Mouse (Mus musculus) hindbrain, embryonic 14.5 days (tissue): Measurements from ENCODE around the gene Agbl2. TPM values are rescaled to one million over a fixed set of nuclear protein-coding genes. Genes with fewer than 3 reads are reported as not detected.

ENCODE experiments used
- ATAC-seq: fragments of 200-750 bp; cut with Nextera tagmentation; 2 replicates; pipeline ENCODE4 v1.8.0; 2017; ENCODE audit warnings: moderate number of reproducible peaks, mild to moderate bottlenecking, moderate TSS enrichment, moderate library complexity; ENCODE audit not compliant: low FRiP score
- DNase-seq: peaks from one replicate; pipeline ENCODE4 v3.0.0-alpha.2; 2015; ENCODE audit warnings: low spot score
- H3K27ac ChIP-seq: fragments of 300-500 bp; sonication (generic); 2 replicates; pipeline ENCODE4 v1.5.1; 2014; ENCODE audit warnings: mild to moderate bottlenecking, moderate library complexity
- H3K27me3 ChIP-seq: fragments of 300-500 bp; sonication (generic); 2 replicates; pipeline ENCODE4 v1.6.1; 2014; ENCODE audit warnings: mild to moderate bottlenecking, low read length, mixed read lengths; ENCODE audit not compliant: control insufficient read depth, insufficient read depth
- H3K36me3 ChIP-seq: fragments of 300-500 bp; sonication (generic); replicated peaks from 2 replicates; pipeline ENCODE4 v1.6.1; 2014; ENCODE audit not compliant: control insufficient read depth, insufficient read depth
- H3K4me1 ChIP-seq: fragments of 300-500 bp; sonication (generic); replicated peaks from 2 replicates; pipeline ENCODE4 v1.6.1; 2014; ENCODE audit warnings: antibody characterized with exemption, low read length, mixed read lengths; ENCODE audit not compliant: control insufficient read depth, insufficient read depth
- H3K4me2 ChIP-seq: fragments of 300-500 bp; sonication (generic); replicated peaks from 2 replicates; pipeline ENCODE4 v1.6.1; 2014; ENCODE audit warnings: mild to moderate bottlenecking, moderate library complexity
- H3K4me3 ChIP-seq: fragments of 300-500 bp; sonication (generic); replicated peaks from 2 replicates; pipeline ENCODE4 v1.5.1; 2014; ENCODE audit warnings: mild to moderate bottlenecking, low read length
- H3K9ac ChIP-seq: fragments of 300-500 bp; sonication (generic); 2 replicates; pipeline ENCODE4 v1.6.1; 2014
- H3K9me3 ChIP-seq: fragments of 300-500 bp; sonication (generic); 2 replicates; pipeline ENCODE4 v1.6.1; 2016; ENCODE audit warnings: low read length; ENCODE audit not compliant: control insufficient read depth
- WGBS: fragments of 180-500 bp; shearing (Covaris S2); extraction: QIAGEN DNeasy Blood & Tissue Kit; methylation state at CpG from one replicate; pipeline ENCODE4 v1.1.7; 2014; 5-methylcytosine and 5-hydroxymethylcytosine counted together
- polyA plus RNA-seq: library from polyadenylated mRNA; unstranded; fragments of >200 nt; fragmentation: Nextera tagmentation; extraction: Ambion mirVana; gene quantifications from 2 replicates; pipeline ENCODE4 v1.2.1, GENCODE M21; 2014

The Agbl2 gene
- polyA plus RNA-seq, 1 experiment from 2014 or later = 1.7 TPM

- no peaks in the 10 kb centered on the region for H3K27me3 ChIP-seq
- H3K9ac ChIP-seq = no peak overlapping the region
- no peak overlapping the region for H3K27ac ChIP-seq
- H3K4me3 ChIP-seq = no peak overlapping the region
- H3K9me3 ChIP-seq = no peaks in the 10 kb centered on the region
- H3K36me3 ChIP-seq = no peaks in the 10 kb centered on the region
- DNase-seq (no peak), ATAC-seq (no peak)
- H3K4me2 ChIP-seq = no peak overlapping the region
- WGBS = 86% methylated on average over 11 of the region's 11 CpGs
- H3K4me1 ChIP-seq = no peaks in the 10 kb centered on the region
Measured at GRCm38 (mm10) chr2:90825515-90826172, 43.1 kb downstream of the Agbl2 start.

- ATAC-seq (no peak), DNase-seq (no peak)
- Histone ChIP-seq H3K4me2 (no peak overlapping the region), H3K4me3 (no peak overlapping the region), H3K27ac (no peak overlapping the region), H3K36me3 (no peaks in the 10 kb centered on the region), H3K4me1 (no peaks in the 10 kb centered on the region), H3K27me3 (no peaks in the 10 kb centered on the region), H3K9me3 (no peaks in the 10 kb centered on the region), H3K9ac (no peak overlapping the region)
- 68% methylated on average over 7 of the region's 7 CpGs for WGBS
Measured at GRCm38 (mm10) chr2:90828739-90829138, 46.2 kb downstream of the Agbl2 start.

- Histone ChIP-seq H3K4me1 (no peaks in the 10 kb centered on the region), H3K9ac (no peak overlapping the region), H3K4me2 (no peak overlapping the region), H3K36me3 (no peaks in the 10 kb centered on the region), H3K4me3 (no peak overlapping the region), H3K27me3 (no peaks in the 10 kb centered on the region), H3K27ac (no peak overlapping the region), H3K9me3 (no peaks in the 10 kb centered on the region)
- 79% methylated on average over 5 of the region's 5 CpGs for WGBS
- ATAC-seq (no peak), DNase-seq (no peak)
Measured at GRCm38 (mm10) chr2:90833502-90833901, 51.0 kb downstream of the Agbl2 start.

- Histone ChIP-seq H3K9ac (no peak overlapping the region), H3K27ac (no peak overlapping the region), H3K36me3 (no peaks in the 10 kb centered on the region), H3K4me3 (no peak overlapping the region), H3K27me3 (no peaks in the 10 kb centered on the region), H3K4me1 (no peaks in the 10 kb centered on the region), H3K9me3 (no peaks in the 10 kb centered on the region), H3K4me2 (no peak overlapping the region)
- DNase-seq (no peak), ATAC-seq (no peak)
- WGBS = 87% methylated on average over 2 of the region's 2 CpGs
Measured at GRCm38 (mm10) chr2:90838621-90839020, 56.1 kb downstream of the Agbl2 start.

GRCm38 (mm10) chr2:90843666-90844065, 61.1 kb downstream of the Agbl2 start:
- no peak overlapping the region for H3K4me2 ChIP-seq
- 67% methylated on average over 1 of the region's 1 CpGs for WGBS
- DNase-seq (no peak), ATAC-seq (no peak)
- no peak overlapping the region for H3K4me3 ChIP-seq
- no peak overlapping the region for H3K9ac ChIP-seq
- no peaks in the 10 kb centered on the region for H3K36me3 ChIP-seq
- no peaks in the 10 kb centered on the region for H3K9me3 ChIP-seq
- H3K4me1 ChIP-seq = peaks cover 14% of the 10 kb centered on the region
- no peaks in the 10 kb centered on the region for H3K27me3 ChIP-seq
- no peak overlapping the region for H3K27ac ChIP-seq

GRCm38 (mm10) chr2:90844262-90844661, 61.7 kb downstream of the Agbl2 start:
- Histone ChIP-seq H3K4me1 (peaks cover 20% of the 10 kb centered on the region), H3K4me2 (no peak overlapping the region), H3K27me3 (no peaks in the 10 kb centered on the region), H3K9ac (no peak overlapping the region), H3K9me3 (no peaks in the 10 kb centered on the region), H3K4me3 (no peak overlapping the region), H3K27ac (no peak overlapping the region), H3K36me3 (no peaks in the 10 kb centered on the region)
- no peak for DNase-seq
- ATAC-seq = no peak
- 83% methylated on average over 5 of the region's 5 CpGs for WGBS

- Histone ChIP-seq H3K36me3 (peaks cover 7% of the 10 kb centered on the region; the same call in 1 of the 2 replicates), H3K4me1 (peaks cover 21% of the 10 kb centered on the region), H3K9me3 (no peaks in the 10 kb centered on the region), H3K9ac (no peak overlapping the region), H3K4me2 (no peak overlapping the region), H3K27me3 (no peaks in the 10 kb centered on the region), H3K4me3 (no peak overlapping the region), H3K27ac (no peak overlapping the region)
- WGBS = 88% methylated on average over 5 of the region's 5 CpGs
- ATAC-seq (no peak), DNase-seq (no peak)
Measured at GRCm38 (mm10) chr2:90845234-90845633, 62.7 kb downstream of the Agbl2 start.

GRCm38 (mm10) chr2:90846171-90846570, 63.6 kb downstream of the Agbl2 start:
- Histone ChIP-seq H3K36me3 (peaks cover 17% of the 10 kb centered on the region), H3K27ac (peak overlapping the region; percentile 84), H3K4me2 (peak overlapping the region; percentile 65), H3K27me3 (no peaks in the 10 kb centered on the region), H3K9ac (peak overlapping the region; percentile 66), H3K4me1 (peaks cover 21% of the 10 kb centered on the region), H3K9me3 (no peaks in the 10 kb centered on the region), H3K4me3 (peak overlapping the region; percentile 71)
- ATAC-seq (no peak), DNase-seq (no peak)
- 46% methylated on average over 6 of the region's 6 CpGs for WGBS

- ATAC-seq (peak; percentile 69), DNase-seq (no peak)
- 3% methylated on average over 8 of the region's 8 CpGs for WGBS
- peak overlapping the region; percentile 65 for H3K4me2 ChIP-seq
- peaks cover 21% of the 10 kb centered on the region for H3K36me3 ChIP-seq
- peaks cover 21% of the 10 kb centered on the region for H3K4me1 ChIP-seq
- H3K9ac ChIP-seq = peak overlapping the region; percentile 66
- H3K27ac ChIP-seq = peak overlapping the region; percentile 84
- no peaks in the 10 kb centered on the region for H3K27me3 ChIP-seq
- no peaks in the 10 kb centered on the region for H3K9me3 ChIP-seq
- H3K4me3 ChIP-seq = peak overlapping the region; percentile 71
Measured at GRCm38 (mm10) chr2:90846597-90846954, 64.0 kb downstream of the Agbl2 start.
